Mouse (Mus musculus) heart, embryonic 14.5 days (tissue): ENCODE measurements at regions not wholly inside any gene's neighbourhood (a gene's known extent, or its start where the extent isn't known, plus 50 kb on each side); places are given as distances from the start of the nearest gene placed in this dataset.
"Not testable (repeated sequence)": the region's sequence is repeated elsewhere in the genome, so short reads cannot be mapped to it uniquely, and the experiment has no call there.

Experiments
- ATAC-seq: fragments of 200-750 bp; cut with Nextera tagmentation; 2 replicates; pipeline ENCODE4 v1.8.0; 2017; ENCODE audit warnings: low read depth, moderate TSS enrichment; ENCODE audit not compliant: insufficient number of reproducible peaks, insufficient read depth, low FRiP score
- H3K27ac ChIP-seq, 2 experiments: fragments of 200-500 bp in 1 of 2; fragments of 300-500 bp in 1 of 2; sonication (generic) in 1 of 2; replicated peaks in 1 of 2; 2 replicates each; pipeline ENCODE4 v1.5.1; 2012 to 2014; ENCODE audit warnings: low read depth in 2 of 2, low read length in 2 of 2, control low read depth in 1 of 2, mild to moderate bottlenecking in 1 of 2, mixed read lengths in 1 of 2; ENCODE audit not compliant: control insufficient read depth in 1 of 2, insufficient read depth in 1 of 2
- H3K27me3 ChIP-seq: fragments of 300-500 bp; sonication (generic); 2 replicates; pipeline ENCODE4 v1.6.1; 2014; ENCODE audit warnings: mild to moderate bottlenecking, low read length, control low read depth; ENCODE audit not compliant: control insufficient read depth, insufficient read depth
- H3K36me3 ChIP-seq: fragments of 300-500 bp; sonication (generic); 2 replicates; pipeline ENCODE4 v1.6.1; 2014; ENCODE audit warnings: mild to moderate bottlenecking, control low read depth, low read length, mixed read lengths; ENCODE audit not compliant: control insufficient read depth, insufficient read depth
- H3K4me1 ChIP-seq, 2 experiments: fragments of 200-500 bp in 1 of 2; fragments of 300-500 bp in 1 of 2; sonication (generic) in 1 of 2; 2 replicates each; pipeline ENCODE4 v1.6.1; 2012 to 2014; ENCODE audit warnings: low read length in 2 of 2, control low read depth in 1 of 2, mixed read lengths in 1 of 2; ENCODE audit not compliant: control insufficient read depth in 2 of 2, insufficient read depth in 2 of 2
- H3K4me2 ChIP-seq: fragments of 300-500 bp; sonication (generic); 2 replicates; pipeline ENCODE4 v1.6.1; 2014; ENCODE audit warnings: mild to moderate bottlenecking, low read length
- H3K4me3 ChIP-seq, 2 experiments: fragments of 200-500 bp in 1 of 2; fragments of 300-500 bp in 1 of 2; sonication (generic) in 1 of 2; 2 replicates each; pipeline ENCODE4 v1.5.1; 2012 to 2014; ENCODE audit warnings: low read length in 2 of 2, mild to moderate bottlenecking in 2 of 2, control low read depth in 1 of 2, low read depth in 1 of 2, moderate library complexity in 1 of 2; ENCODE audit not compliant: control insufficient read depth in 1 of 2, insufficient read depth in 1 of 2
- H3K9ac ChIP-seq: fragments of 300-500 bp; sonication (generic); 2 replicates; pipeline ENCODE4 v1.6.1; 2014; ENCODE audit warnings: mild to moderate bottlenecking, low read length
- H3K9me3 ChIP-seq: fragments of 300-500 bp; sonication (generic); 2 replicates; pipeline ENCODE4 v1.6.1; 2016; ENCODE audit warnings: low read length, control low read depth; ENCODE audit not compliant: control insufficient read depth
- WGBS: fragments of 180-500 bp; shearing (Covaris S2); extraction: QIAGEN DNeasy Blood & Tissue Kit; methylation state at CpG from one replicate; pipeline ENCODE4 v1.1.7; 2014; 5-methylcytosine and 5-hydroxymethylcytosine counted together

DNA sequence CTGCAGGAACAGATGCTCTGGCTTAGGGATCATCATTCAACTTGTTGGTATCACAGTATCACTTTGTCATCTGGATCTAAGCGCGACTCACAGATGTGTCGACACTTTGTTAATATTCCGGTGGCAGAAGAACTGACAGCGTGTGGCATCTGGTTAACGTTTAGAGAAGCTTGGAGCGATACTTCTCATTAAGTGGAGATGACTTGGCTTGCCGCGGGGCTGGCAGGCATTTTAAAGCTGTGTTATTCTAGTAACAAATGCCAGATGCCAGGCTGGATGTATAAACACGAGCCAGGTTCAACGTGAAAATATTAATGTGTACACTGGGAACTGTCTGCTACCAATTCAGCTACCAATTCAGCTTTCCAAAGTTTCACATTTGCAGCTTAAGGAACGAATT, 430.3 kb upstream of the Dab2 start:
- no peaks in the 10 kb centered on the region for H3K27me3 ChIP-seq
- H3K27ac ChIP-seq, result no peak overlapping the region
- WGBS, result 15% methylated on average over 12 of the region's 12 CpGs
- no peak overlapping the region for H3K4me3 ChIP-seq
- H3K36me3 ChIP-seq, result no peaks in the 10 kb centered on the region
- H3K4me1 ChIP-seq, result peaks cover 2 to 6% of the 10 kb centered on the region in 2 experiments; a peak in 2 of 4 replicates
- peak overlapping the region; percentile 50 for H3K4me2 ChIP-seq
- H3K9me3 ChIP-seq, result no peaks in the 10 kb centered on the region
- ATAC-seq, result no peak
- no peak overlapping the region for H3K9ac ChIP-seq

DNA sequence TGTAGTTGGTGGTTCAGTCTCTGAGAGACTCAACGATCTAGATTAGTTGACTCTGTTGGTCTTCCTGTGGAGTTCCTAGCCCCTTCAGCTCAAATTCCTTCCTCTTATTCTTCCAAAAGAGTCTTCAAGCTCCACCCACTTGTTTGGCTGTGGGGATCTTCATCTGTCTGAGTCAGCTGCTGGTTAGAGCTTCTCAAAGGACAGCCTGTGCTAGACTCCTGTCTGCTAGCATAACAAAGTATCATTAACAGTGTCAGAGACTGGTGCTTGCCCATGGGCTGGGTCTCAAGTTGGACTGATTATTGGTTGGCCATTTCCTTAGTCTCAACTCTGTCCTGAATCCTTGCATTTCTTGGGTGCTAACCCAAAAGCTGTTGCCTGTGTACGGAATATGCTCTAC, 429.7 kb upstream of the Dab2 start:
- ATAC-seq, result no peak
- Histone ChIP-seq H3K27me3 (no peaks in the 10 kb centered on the region), H3K36me3 (no peaks in the 10 kb centered on the region), H3K9ac (no peak overlapping the region), H3K4me1 (peaks cover 2 to 6% of the 10 kb centered on the region in 2 experiments; a peak in 2 of 4 replicates), H3K4me2 (peak overlapping the region; percentile 50), H3K4me3 (no peak overlapping the region), H3K9me3 (no peaks in the 10 kb centered on the region), H3K27ac (no peak overlapping the region)
- WGBS, result 63% methylated on average over 2 of the region's 2 CpGs

DNA sequence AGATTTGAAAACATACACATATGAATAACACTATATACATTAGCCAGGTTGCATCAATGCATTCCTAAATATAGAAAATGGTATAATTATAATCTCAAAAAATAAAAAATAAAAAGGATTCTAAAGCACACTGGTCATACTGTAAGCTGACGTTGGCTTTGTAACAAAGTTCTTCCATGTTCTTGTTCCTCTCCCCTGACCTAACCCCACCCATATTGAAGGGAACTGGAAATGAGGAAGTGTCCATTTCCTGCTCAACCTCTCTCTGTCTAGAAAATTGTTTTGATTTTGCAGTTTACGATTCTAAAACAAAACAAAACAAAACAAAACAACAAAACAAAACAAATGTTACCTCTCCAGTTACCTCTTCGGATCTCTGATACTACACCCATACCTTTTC, 427.5 kb upstream of the Dab2 start:
- peaks cover 2 to 6% of the 10 kb centered on the region in 2 experiments; a peak in 2 of 4 replicates for H3K4me1 ChIP-seq
- H3K4me3 ChIP-seq, result no peak overlapping the region
- no peaks in the 10 kb centered on the region for H3K27me3 ChIP-seq
- ATAC-seq, result no peak
- H3K36me3 ChIP-seq, result no peaks in the 10 kb centered on the region
- 75% methylated on average over 3 of the region's 3 CpGs for WGBS
- no peak overlapping the region for H3K27ac ChIP-seq
- no peaks in the 10 kb centered on the region for H3K9me3 ChIP-seq
- no peak overlapping the region for H3K4me2 ChIP-seq
- H3K9ac ChIP-seq, result no peak overlapping the region

DNA sequence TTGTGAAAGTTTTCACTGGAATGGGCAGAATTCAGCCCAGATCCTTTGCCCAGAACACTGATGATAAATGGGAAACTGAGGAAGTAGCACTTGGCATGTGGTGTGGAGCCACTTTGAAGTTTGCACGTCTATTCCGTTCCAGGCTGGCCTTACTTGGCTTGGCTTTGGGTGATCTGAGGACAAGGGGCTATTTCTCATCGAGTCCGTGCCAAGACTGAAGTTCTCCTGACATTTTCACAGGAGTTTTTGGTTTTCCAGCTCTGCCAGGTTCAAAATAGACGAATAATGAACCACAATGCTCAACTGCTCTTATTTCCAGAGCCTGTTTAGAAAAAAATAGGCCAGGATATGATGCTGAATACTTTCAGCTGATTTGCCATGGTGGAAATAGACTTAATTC, 421.8 kb upstream of the Dab2 start:
- no peak overlapping the region for H3K4me3 ChIP-seq
- no peak overlapping the region for H3K4me2 ChIP-seq
- 85% methylated on average over 5 of the region's 5 CpGs for WGBS
- H3K27ac ChIP-seq, result no peak overlapping the region
- H3K27me3 ChIP-seq, result no peaks in the 10 kb centered on the region
- no peaks in the 10 kb centered on the region for H3K36me3 ChIP-seq
- H3K9ac ChIP-seq, result no peak overlapping the region
- H3K4me1 ChIP-seq, result no peaks in the 10 kb centered on the region
- ATAC-seq, result no peak
- H3K9me3 ChIP-seq, result no peaks in the 10 kb centered on the region

DNA sequence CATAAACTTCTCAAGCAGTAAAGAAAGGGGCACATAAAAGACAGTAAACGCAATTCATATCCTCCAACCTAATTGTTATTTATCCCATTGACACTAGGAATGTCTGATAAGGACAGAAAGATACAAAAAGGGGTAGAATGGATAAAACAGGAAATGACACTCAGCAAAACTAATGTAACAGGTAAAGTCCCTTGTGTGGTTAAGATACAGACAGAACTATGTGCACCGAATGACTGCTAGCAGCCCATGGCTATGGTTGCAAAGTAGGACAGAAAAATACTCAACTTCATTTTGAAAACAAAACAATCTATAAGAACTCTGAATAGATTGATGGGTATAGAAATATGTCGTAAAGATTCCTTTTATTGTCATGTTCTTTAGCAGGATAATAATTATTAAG, 408.4 kb upstream of the Dab2 start:
- H3K36me3 ChIP-seq, result no peaks in the 10 kb centered on the region
- no peaks in the 10 kb centered on the region for H3K4me1 ChIP-seq
- H3K9me3 ChIP-seq, result no peaks in the 10 kb centered on the region
- 64% methylated on average over 3 of the region's 3 CpGs for WGBS
- no peak overlapping the region for H3K4me2 ChIP-seq
- ATAC-seq, result no peak
- H3K4me3 ChIP-seq, result no peak overlapping the region
- no peaks in the 10 kb centered on the region for H3K27me3 ChIP-seq
- no peak overlapping the region for H3K9ac ChIP-seq
- H3K27ac ChIP-seq, result no peak overlapping the region

DNA sequence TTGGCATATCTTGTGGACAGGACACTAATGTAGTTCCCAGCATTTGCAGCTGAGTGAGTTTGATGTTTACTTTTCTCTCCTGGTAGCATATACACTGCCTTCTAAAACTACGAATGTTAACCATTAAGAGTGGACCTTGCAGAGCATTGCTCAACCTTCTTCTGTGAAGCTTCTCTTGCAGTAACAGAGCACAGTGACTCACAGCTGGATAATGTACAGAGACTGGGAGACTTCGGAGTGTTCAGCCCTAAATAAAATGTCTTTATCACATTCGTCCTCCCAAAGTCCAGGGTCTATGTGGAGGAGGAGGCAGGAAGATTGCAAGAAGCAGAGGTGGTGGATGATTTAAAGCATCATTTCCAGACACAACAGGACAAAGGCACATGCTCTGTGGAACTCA, 407.6 kb upstream of the Dab2 start:
- no peak for ATAC-seq
- Histone ChIP-seq H3K4me1 (no peaks in the 10 kb centered on the region), H3K27me3 (no peaks in the 10 kb centered on the region), H3K9ac (no peak overlapping the region), H3K27ac (no peak overlapping the region), H3K4me2 (no peak overlapping the region), H3K4me3 (no peak overlapping the region), H3K9me3 (no peaks in the 10 kb centered on the region), H3K36me3 (no peaks in the 10 kb centered on the region)
- whole genome bisulfite sequencing, result 49% methylated on average over 3 of the region's 3 CpGs

DNA sequence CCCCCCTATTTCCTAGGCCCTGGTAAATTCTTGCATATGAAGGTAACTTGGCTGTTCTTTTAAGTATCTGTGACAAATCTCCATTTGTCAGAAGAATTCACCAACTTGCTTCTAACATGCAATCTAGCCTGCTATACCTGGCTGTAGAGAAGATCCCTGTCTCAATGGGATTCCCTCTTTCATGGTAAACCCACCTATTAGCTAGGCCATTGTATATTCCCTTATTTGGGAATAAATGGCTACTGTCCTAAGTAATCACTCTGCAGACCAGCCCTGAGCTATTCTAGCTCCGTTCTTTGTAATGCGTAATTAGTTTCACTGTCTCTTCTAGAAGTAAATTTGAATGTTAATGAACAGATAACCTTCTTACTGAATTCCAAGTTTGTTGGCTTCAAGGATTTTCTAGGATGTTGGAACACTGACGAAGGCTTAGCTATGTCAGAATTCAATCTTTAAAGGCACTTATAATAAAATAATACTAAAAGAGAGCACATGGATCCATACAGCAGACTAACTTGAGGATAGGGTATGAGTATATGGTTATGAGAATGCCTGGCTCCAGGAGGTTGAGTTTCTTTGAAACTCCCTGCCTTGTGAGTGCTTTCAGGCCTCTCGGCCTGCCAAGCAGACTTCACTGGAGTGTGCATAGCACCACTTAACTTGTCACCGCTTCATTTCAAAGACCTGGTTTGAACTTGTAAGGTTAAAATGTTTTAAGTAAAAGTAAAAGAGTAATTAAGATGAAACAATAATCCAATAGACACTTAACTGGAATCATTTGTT, 403.7 kb upstream of the Dab2 start:
- ATAC-seq, H3K36me3 ChIP-seq, H3K4me3 ChIP-seq, H3K4me2 ChIP-seq, H3K27ac ChIP-seq, H3K9ac ChIP-seq, H3K4me1 ChIP-seq, H3K9me3 ChIP-seq, H3K27me3 ChIP-seq: not testable (repeated sequence)
- 83% methylated on average over 5 of the region's 5 CpGs for WGBS

DNA sequence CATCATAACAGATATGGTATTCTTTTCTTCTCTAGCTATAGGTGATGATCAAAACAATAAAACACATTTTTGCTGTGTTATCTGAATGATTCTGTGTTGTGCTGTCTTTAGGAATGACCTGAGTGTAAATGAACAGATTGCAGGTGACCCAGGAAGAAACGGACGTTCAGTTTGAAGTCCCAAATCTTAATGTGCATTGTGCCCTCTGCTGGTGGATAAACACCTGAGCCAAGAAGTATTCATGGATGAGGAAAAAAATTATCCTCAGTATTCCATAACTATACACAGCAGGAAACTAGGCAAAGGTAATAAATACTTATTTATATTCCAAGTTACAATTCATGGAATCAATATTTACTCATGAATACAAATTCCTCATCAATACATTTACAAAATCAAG, 384.3 kb upstream of the Dab2 start:
- Histone ChIP-seq H3K4me2 (no peak overlapping the region), H3K9ac (no peak overlapping the region), H3K9me3 (no peaks in the 10 kb centered on the region), H3K27ac (no peak overlapping the region), H3K36me3 (no peaks in the 10 kb centered on the region), H3K4me1 (no peaks in the 10 kb centered on the region), H3K27me3 (no peaks in the 10 kb centered on the region), H3K4me3 (no peak overlapping the region)
- no peak for ATAC-seq
- 4% methylated on average over 2 of the region's 2 CpGs for WGBS
